Mouse (Mus musculus) stomach, embryonic 16.5 days (tissue): ENCODE measurements around the gene 1700028P14Rik. TPM values are rescaled to one million over a fixed set of nuclear protein-coding genes. Genes with fewer than 3 reads are reported as not detected.

Source experiments
- ATAC-seq: fragments of 200-750 bp; cut with Nextera tagmentation; 2 replicates; pipeline ENCODE4 v1.8.0; 2017; ENCODE audit warnings: moderate number of reproducible peaks, moderate TSS enrichment; ENCODE audit not compliant: insufficient read depth, low FRiP score
- H3K27ac ChIP-seq: fragments of 300-500 bp; sonication (generic); 2 replicates; pipeline ENCODE4 v1.5.1; 2014; ENCODE audit warnings: low read length
- H3K27me3 ChIP-seq: fragments of 300-500 bp; sonication (generic); 2 replicates; pipeline ENCODE4 v1.6.1; 2014; ENCODE audit warnings: low read length, control low read depth, mixed read lengths; ENCODE audit not compliant: control insufficient read depth, insufficient read depth
- H3K36me3 ChIP-seq: fragments of 300-500 bp; sonication (generic); 2 replicates; pipeline ENCODE4 v1.6.1; 2014; ENCODE audit warnings: low read length; ENCODE audit not compliant: control insufficient read depth, insufficient read depth
- H3K4me1 ChIP-seq: fragments of 300-500 bp; sonication (generic); 2 replicates; pipeline ENCODE4 v1.6.1; 2014; ENCODE audit warnings: low read length, control low read depth, mixed read lengths; ENCODE audit not compliant: control insufficient read depth, insufficient read depth
- H3K4me2 ChIP-seq: fragments of 300-500 bp; sonication (generic); 2 replicates; pipeline ENCODE4 v1.6.1; 2014; ENCODE audit warnings: low read depth, low read length, mixed read lengths
- H3K4me3 ChIP-seq: fragments of 300-500 bp; sonication (generic); replicated peaks from 2 replicates; pipeline ENCODE4 v1.5.1; 2014; ENCODE audit warnings: mild to moderate bottlenecking, low read length
- H3K9ac ChIP-seq: fragments of 300-500 bp; sonication (generic); 2 replicates; pipeline ENCODE4 v1.6.1; 2014; ENCODE audit warnings: low read length
- H3K9me3 ChIP-seq: fragments of 300-500 bp; sonication (generic); replicated peaks from 2 replicates; pipeline ENCODE4 v1.6.1; 2016; ENCODE audit warnings: low read length, control low read depth; ENCODE audit not compliant: control insufficient read depth
- WGBS: fragments of 180-500 bp; shearing (Covaris S2); extraction: QIAGEN DNeasy Blood & Tissue Kit; methylation state at CpG from one replicate; pipeline ENCODE4 v1.1.7; 2014; 5-methylcytosine and 5-hydroxymethylcytosine counted together
- polyA plus RNA-seq: library from polyadenylated mRNA; unstranded; fragments of >200 nt; fragmentation: Nextera tagmentation; extraction: Ambion mirVana; gene quantifications from 2 replicates; pipeline ENCODE4 v1.2.1, GENCODE M21; 2015

The 1700028P14Rik gene
- polyA plus RNA-seq, 1 experiment from 2014 or later = not detected

GRCm38 (mm10) chr19:23562588-23562987 is 90.0 kb downstream of the 1700028P14Rik start:
- H3K4me3 ChIP-seq = no peak overlapping the region
- no peaks in the 10 kb centered on the region for H3K27me3 ChIP-seq
- WGBS = 92% methylated on average over 4 of the region's 4 CpGs
- no peak overlapping the region for H3K4me2 ChIP-seq
- no peak overlapping the region for H3K9ac ChIP-seq
- no peaks in the 10 kb centered on the region for H3K9me3 ChIP-seq
- H3K36me3 ChIP-seq = no peaks in the 10 kb centered on the region
- ATAC-seq = no peak
- H3K27ac ChIP-seq = no peak overlapping the region
- H3K4me1 ChIP-seq = no peaks in the 10 kb centered on the region

GRCm38 (mm10) chr19:23562061-23562460 is 90.6 kb downstream of the 1700028P14Rik start:
- H3K4me3 ChIP-seq = no peak overlapping the region

DNA sequence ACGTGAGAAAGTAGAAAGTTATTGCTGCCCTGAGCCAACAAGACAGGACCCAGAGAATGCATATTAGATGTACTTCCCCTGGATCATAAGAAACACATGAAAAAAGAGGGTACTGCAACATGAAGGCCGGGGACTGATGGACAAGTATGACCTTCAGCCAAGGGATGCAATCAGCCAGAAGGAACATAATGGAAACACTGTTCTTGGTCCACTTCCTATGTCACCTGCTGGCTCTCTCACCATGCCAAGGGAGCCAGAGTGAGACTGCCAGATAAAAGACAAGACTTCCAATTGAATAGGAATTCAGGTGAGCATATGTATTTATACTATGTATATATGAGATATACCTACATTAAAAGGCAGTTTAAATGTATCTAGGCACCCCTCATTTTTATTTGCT is 99.2 kb downstream of the 1700028P14Rik start:
- H3K9me3 ChIP-seq = no peaks in the 10 kb centered on the region
- H3K36me3 ChIP-seq = no peaks in the 10 kb centered on the region
- H3K9ac ChIP-seq = no peak overlapping the region
- H3K27ac ChIP-seq = no peak overlapping the region
- H3K4me2 ChIP-seq = no peak overlapping the region
- H3K27me3 ChIP-seq = no peaks in the 10 kb centered on the region
- no peaks in the 10 kb centered on the region for H3K4me1 ChIP-seq
- WGBS = 79% methylated on average over 2 of the region's 2 CpGs
- no peak overlapping the region for H3K4me3 ChIP-seq
- no peak for ATAC-seq

More at GRCm38 (mm10) chr19:23562061-23562460, 90.6 kb downstream of the 1700028P14Rik start:
- 80% methylated on average over 6 of the region's 6 CpGs for WGBS
- no peaks in the 10 kb centered on the region for H3K27me3 ChIP-seq
- no peaks in the 10 kb centered on the region for H3K4me1 ChIP-seq
- H3K36me3 ChIP-seq = no peaks in the 10 kb centered on the region
- H3K4me2 ChIP-seq = no peak overlapping the region
- ATAC-seq = no peak
- no peak overlapping the region for H3K27ac ChIP-seq
- no peak overlapping the region for H3K9ac ChIP-seq
- no peaks in the 10 kb centered on the region for H3K9me3 ChIP-seq

DNA sequence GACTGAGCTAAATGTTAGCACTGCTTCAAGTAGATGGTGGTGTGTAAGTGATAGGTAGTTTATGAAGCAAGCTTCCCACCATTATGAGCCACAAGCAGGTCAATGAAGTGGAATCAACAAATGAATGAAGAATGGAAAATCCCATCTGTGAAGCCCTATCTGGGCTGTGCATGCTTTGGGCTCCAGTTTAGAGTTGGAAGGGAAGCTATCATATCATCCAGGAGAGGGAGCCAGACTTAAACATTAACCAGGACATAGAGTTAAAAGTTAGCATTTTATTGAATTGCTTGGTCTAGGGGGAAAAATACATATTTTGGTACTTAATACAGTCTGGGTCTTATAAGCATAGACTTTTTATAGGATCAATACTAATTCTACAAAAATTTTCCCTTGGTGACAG is 107.0 kb downstream of the 1700028P14Rik start:
- ATAC-seq = no peak
- Histone ChIP-seq H3K27ac (no peak overlapping the region), H3K27me3 (no peaks in the 10 kb centered on the region), H3K4me1 (no peaks in the 10 kb centered on the region), H3K4me3 (no peak overlapping the region), H3K36me3 (no peaks in the 10 kb centered on the region), H3K9ac (no peak overlapping the region), H3K9me3 (no peaks in the 10 kb centered on the region), H3K4me2 (no peak overlapping the region)

GRCm38 (mm10) chr19:23543244-23544004 is 109.2 kb downstream of the 1700028P14Rik start:
- H3K4me3 ChIP-seq = no peak overlapping the region
- no peak overlapping the region for H3K27ac ChIP-seq
- no peak overlapping the region for H3K9ac ChIP-seq
- no peaks in the 10 kb centered on the region for H3K36me3 ChIP-seq
- H3K9me3 ChIP-seq = no peaks in the 10 kb centered on the region
- 73% methylated on average over 11 of the region's 11 CpGs for WGBS
- H3K27me3 ChIP-seq = no peaks in the 10 kb centered on the region
- no peaks in the 10 kb centered on the region for H3K4me1 ChIP-seq
- no peak overlapping the region for H3K4me2 ChIP-seq
- ATAC-seq = no peak

DNA sequence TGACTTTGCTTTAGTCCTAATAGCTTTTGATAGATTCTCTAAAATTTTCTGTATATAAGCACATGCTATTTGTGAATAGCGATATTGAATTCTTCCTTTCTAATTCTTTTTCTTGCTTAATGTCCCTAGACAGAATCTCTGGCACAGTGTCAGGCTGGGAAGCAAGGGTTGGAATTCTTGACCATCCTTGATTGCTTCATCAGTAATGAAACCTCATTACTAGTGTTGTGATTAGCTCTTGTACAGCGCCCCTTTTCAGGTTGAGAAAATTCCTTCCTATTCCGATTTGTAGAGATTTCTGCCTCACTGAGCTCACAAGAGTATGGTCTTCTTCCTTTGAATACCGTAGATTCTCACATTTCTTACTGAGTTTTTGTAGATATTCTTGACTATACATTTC is 109.9 kb downstream of the 1700028P14Rik start:
- Histone ChIP-seq H3K4me3 (no peak overlapping the region), H3K4me1 (no peaks in the 10 kb centered on the region), H3K27me3 (no peaks in the 10 kb centered on the region), H3K36me3 (no peaks in the 10 kb centered on the region), H3K4me2 (no peak overlapping the region), H3K9me3 (no peaks in the 10 kb centered on the region), H3K27ac (no peak overlapping the region), H3K9ac (no peak overlapping the region)
- no peak for ATAC-seq
- 88% methylated on average over 4 of the region's 4 CpGs for WGBS

- Histone ChIP-seq H3K27me3 (no peaks in the 10 kb centered on the region), H3K36me3 (no peaks in the 10 kb centered on the region), H3K9ac (no peak overlapping the region), H3K9me3 (no peaks in the 10 kb centered on the region), H3K4me2 (no peak overlapping the region), H3K4me1 (no peaks in the 10 kb centered on the region), H3K27ac (no peak overlapping the region), H3K4me3 (no peak overlapping the region)
- no peak for ATAC-seq
- WGBS = 91% methylated on average over 3 of the region's 3 CpGs
Measured at GRCm38 (mm10) chr19:23535700-23536099, 116.9 kb downstream of the 1700028P14Rik start.

GRCm38 (mm10) chr19:23531899-23532298 is 120.7 kb downstream of the 1700028P14Rik start:
- no peaks in the 10 kb centered on the region for H3K4me1 ChIP-seq
- no peak overlapping the region for H3K4me2 ChIP-seq
- no peak overlapping the region for H3K27ac ChIP-seq
- no peak overlapping the region for H3K4me3 ChIP-seq
- H3K9me3 ChIP-seq = no peaks in the 10 kb centered on the region
- H3K9ac ChIP-seq = no peak overlapping the region
- no peaks in the 10 kb centered on the region for H3K27me3 ChIP-seq
- ATAC-seq = no peak
- 30% methylated on average over 4 of the region's 4 CpGs for WGBS
- no peaks in the 10 kb centered on the region for H3K36me3 ChIP-seq

GRCm38 (mm10) chr19:23523711-23524110 is 128.9 kb downstream of the 1700028P14Rik start:
- 10% methylated on average over 1 of the region's 1 CpGs for WGBS
- H3K4me1 ChIP-seq = no peaks in the 10 kb centered on the region
- no peaks in the 10 kb centered on the region for H3K27me3 ChIP-seq
- no peak overlapping the region for H3K4me3 ChIP-seq
- H3K4me2 ChIP-seq = no peak overlapping the region
- H3K9me3 ChIP-seq = no peaks in the 10 kb centered on the region
- H3K36me3 ChIP-seq = no peaks in the 10 kb centered on the region
- H3K27ac ChIP-seq = no peak overlapping the region
- ATAC-seq = no peak
- no peak overlapping the region for H3K9ac ChIP-seq
